Mouse (Mus musculus) splenic B cell, adult 2 months (primary cell): Measurements from ENCODE around the gene Arx.

Experiments
- DNase-seq: peaks from one replicate; pipeline ENCODE4 v3.0.0-alpha.2; 2011; ENCODE audit warnings: low read depth, low spot score
- H3K27me3 ChIP-seq: 2 replicates; pipeline ENCODE4 v1.6.1; 2012; ENCODE audit warnings: mild to moderate bottlenecking, low read length, moderate library complexity, mixed read lengths; ENCODE audit not compliant: control insufficient read depth, poor library complexity, insufficient read depth, severe bottlenecking
- H3K36me3 ChIP-seq: 2 replicates; pipeline ENCODE4 v1.6.1; 2012; ENCODE audit warnings: mild to moderate bottlenecking, low read length, moderate library complexity, mixed read lengths; ENCODE audit not compliant: control insufficient read depth, poor library complexity, insufficient read depth, severe bottlenecking

The Arx gene

DNA sequence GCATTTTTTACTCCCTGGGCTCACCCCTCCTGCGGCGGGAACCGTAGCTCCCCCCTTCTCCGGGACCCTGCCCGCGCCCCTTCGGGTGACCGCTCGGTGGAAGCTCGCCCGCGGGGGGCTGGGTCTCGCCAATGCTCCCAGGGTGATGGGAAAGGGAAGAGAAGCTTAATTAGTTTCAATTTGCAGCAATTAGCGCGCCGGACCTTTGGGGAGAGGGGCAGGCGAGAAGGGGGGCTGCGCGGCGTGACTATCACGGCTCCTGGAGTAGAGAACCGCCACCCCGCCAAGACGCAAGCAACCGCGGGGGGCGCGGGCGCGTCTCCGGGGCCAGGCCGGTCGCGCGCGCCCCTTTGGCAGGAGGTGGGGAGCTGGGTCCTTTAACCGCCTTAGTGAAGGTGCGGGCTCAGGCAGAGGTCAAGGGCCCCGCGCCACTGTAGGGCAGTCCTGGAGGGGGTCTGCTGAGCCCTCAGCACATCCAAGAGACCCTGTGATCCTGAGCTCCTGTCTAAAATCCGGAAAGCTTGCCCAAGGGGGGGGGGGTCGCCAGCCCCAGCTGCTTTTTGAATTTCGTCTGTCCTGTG lies 12.9 kb downstream of the Arx start:
- no peak for DNase-seq
- Histone ChIP-seq H3K27me3 (no peaks in the 10 kb centered on the region; the same call in 1 of the 2 replicates), H3K36me3 (no peaks in the 10 kb centered on the region)

DNA sequence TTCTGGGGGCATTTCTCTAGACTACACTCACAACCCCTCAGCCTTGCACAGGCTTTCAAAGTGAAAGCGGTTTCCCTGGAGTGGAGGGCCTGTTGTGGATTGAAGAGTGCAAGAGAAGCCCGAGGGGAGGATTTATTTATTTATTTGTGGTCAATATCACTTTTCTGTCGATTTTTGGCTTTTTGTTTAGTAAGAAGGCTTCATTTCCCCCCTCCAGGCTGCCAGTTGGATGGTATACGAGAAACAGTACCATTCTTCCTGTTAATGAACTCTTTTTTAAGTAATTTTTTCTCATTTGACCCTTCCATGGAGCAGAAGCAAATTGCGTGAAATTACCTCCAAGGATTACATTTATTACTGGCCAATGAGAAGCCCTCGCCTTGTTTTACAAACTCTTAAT lies 13.5 kb downstream of the Arx start:
- Histone ChIP-seq H3K27me3 (no peaks in the 10 kb centered on the region; the same call in 1 of the 2 replicates), H3K36me3 (no peaks in the 10 kb centered on the region)
- no peak for DNase-seq

DNA sequence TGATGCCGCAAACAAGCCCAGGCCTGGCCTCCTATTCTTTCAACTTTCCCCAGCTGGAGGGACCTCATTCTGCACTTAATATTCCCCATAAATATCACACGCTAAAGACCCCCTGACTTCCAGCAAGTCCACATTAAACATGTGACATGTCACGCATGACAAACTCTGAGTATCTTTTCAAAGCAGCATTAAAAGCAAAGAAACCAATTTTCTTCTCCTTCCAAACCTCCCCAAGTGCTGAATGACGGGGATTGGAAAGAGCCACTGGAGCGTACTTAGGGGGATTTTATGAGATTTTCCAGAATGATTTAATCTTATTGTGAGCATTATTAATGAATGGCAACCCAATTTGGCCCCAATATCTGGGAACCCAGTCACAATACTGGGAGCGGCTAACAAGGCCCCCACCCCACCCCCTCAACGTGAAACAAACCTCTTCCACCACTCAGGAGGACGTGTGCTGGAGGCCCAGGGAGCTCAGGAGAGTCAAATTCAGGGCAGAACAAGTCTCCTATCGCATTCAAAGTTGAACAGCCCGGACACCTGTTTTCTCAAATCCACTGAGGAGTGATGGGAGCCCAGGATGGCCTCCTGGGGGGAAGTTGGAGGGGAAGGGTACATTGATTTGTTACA lies 14.1 kb downstream of the Arx start:
- DNase-seq, result no peak
- Histone ChIP-seq H3K36me3 (no peaks in the 10 kb centered on the region), H3K27me3 (no peaks in the 10 kb centered on the region; the same call in 1 of the 2 replicates)

DNA sequence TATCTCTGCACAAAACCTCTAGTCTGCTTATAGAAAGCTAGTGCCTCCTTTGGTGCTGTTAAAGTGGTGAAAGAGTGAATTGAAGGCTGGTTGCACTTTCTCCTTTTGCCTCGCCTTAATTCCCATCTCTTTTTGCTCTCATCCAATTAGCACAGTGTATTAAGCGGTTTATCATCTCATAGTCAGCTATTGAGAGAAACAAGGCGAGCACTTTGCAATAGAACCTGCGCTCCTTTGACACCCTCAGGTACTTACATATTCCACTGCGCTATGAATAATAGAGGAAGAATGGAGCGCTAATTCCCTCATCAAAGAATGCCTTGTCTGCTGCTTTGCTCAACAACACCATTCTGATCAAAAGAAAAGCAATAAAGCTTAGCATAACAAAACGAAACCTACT lies 15.6 kb downstream of the Arx start:
- no peak for DNase-seq
- H3K27me3 ChIP-seq, result no peaks in the 10 kb centered on the region; the same call in 1 of the 2 replicates

DNA sequence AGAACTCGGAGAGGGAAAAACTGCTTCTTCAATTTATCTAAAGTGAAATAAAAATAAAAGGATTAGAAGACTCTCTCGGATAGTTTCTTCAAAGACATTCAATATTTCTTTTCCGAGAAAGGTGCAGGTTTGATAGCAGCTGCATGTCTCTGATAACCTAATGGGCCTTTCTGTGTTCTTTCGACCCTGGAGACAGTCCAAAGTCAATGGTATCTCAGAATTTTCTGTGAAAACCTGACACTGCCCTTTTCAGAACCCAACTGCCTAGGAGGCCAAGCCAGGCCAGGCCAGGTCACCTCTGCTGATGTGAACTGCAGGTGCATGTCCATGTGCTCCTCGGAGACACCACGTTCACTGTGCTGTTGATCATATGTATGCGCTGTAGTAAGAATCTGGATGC lies 19.5 kb downstream of the Arx start:
- H3K36me3 ChIP-seq, result no peaks in the 10 kb centered on the region
- DNase-seq, result no peak
- no peaks in the 10 kb centered on the region for H3K27me3 ChIP-seq

More for the DNA sequence above, 15.6 kb downstream of the Arx start:
- H3K36me3 ChIP-seq, result no peaks in the 10 kb centered on the region

DNA sequence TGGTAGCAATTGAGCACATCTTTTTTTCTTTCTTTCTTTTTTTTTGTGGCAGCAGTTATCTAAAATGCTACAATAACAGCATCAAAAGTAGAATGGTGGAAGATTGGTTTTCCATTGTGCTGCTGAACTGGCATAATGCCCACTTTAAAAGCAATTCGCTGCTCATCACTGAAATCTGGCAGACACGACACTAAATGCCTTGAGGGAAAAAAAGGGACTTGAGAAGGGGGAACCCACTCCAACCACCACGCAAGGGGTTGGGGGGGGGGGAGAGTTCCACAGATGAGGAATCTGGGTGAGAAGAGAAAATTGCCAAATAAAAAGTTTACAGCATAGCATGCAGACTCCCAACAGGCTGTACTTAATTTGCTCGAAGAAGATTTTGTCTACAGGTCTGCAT lies 31.3 kb downstream of the Arx start:
- DNase-seq, result no peak
- Histone ChIP-seq H3K36me3 (no peaks in the 10 kb centered on the region), H3K27me3 (no peaks in the 10 kb centered on the region)

DNA sequence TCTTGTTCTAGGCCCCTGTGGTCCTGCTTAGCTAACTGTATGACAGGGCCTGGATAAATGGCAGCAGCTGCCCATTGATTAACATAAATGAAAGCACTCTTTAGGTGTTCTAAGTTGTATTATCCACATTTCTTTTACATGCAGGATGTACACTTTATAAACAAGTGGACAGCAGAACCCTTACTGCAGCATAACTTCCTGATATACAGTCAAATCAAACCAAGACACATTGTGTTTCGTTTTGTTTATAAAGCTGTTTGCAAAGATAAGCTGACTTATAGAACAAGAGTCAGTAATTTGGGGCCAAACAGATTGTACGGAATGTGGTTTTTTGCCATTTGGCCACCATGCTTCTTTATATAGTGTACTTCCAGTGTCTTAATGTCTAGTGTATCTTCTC lies 33.7 kb downstream of the Arx start:
- DNase-seq, result no peak
- H3K36me3 ChIP-seq, result no peaks in the 10 kb centered on the region
- H3K27me3 ChIP-seq, result no peaks in the 10 kb centered on the region

DNA sequence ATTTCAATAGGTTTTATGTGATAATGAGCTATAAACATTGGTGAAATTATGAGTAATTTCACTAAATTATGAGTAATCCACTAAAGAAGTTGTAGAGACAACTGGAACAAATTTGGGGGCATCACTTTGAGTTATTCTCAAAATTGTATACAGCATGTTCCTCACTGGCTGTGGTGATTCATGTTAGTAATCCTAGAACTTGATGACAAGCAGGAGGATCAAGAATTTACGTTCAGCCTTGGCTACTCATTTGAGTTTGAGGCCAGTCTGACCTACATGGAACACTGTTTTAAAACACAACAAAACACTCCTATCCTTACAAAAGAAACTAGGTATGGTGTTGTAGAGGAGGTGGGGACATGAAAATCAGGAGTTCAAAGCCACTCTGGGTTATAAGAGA lies 35.1 kb downstream of the Arx start:
- Histone ChIP-seq H3K36me3 (no peaks in the 10 kb centered on the region), H3K27me3 (no peaks in the 10 kb centered on the region)
- DNase-seq, result no peak
